Mouse (Mus musculus) hindbrain, embryonic 14.5 days (tissue): ENCODE measurements around the gene Recql. TPM values are rescaled to one million over a fixed set of nuclear protein-coding genes. Genes with fewer than 3 reads are reported as not detected.

ENCODE experiments used
- ATAC-seq: fragments of 200-750 bp; cut with Nextera tagmentation; 2 replicates; pipeline ENCODE4 v1.8.0; 2017; ENCODE audit warnings: moderate number of reproducible peaks, mild to moderate bottlenecking, moderate TSS enrichment, moderate library complexity; ENCODE audit not compliant: low FRiP score
- DNase-seq: peaks from one replicate; pipeline ENCODE4 v3.0.0-alpha.2; 2015; ENCODE audit warnings: low spot score
- H3K27ac ChIP-seq: fragments of 300-500 bp; sonication (generic); 2 replicates; pipeline ENCODE4 v1.5.1; 2014; ENCODE audit warnings: mild to moderate bottlenecking, moderate library complexity
- H3K27me3 ChIP-seq: fragments of 300-500 bp; sonication (generic); 2 replicates; pipeline ENCODE4 v1.6.1; 2014; ENCODE audit warnings: mild to moderate bottlenecking, low read length, mixed read lengths; ENCODE audit not compliant: control insufficient read depth, insufficient read depth
- H3K36me3 ChIP-seq: fragments of 300-500 bp; sonication (generic); replicated peaks from 2 replicates; pipeline ENCODE4 v1.6.1; 2014; ENCODE audit not compliant: control insufficient read depth, insufficient read depth
- H3K4me1 ChIP-seq: fragments of 300-500 bp; sonication (generic); replicated peaks from 2 replicates; pipeline ENCODE4 v1.6.1; 2014; ENCODE audit warnings: antibody characterized with exemption, low read length, mixed read lengths; ENCODE audit not compliant: control insufficient read depth, insufficient read depth
- H3K4me2 ChIP-seq: fragments of 300-500 bp; sonication (generic); replicated peaks from 2 replicates; pipeline ENCODE4 v1.6.1; 2014; ENCODE audit warnings: mild to moderate bottlenecking, moderate library complexity
- H3K4me3 ChIP-seq: fragments of 300-500 bp; sonication (generic); replicated peaks from 2 replicates; pipeline ENCODE4 v1.5.1; 2014; ENCODE audit warnings: mild to moderate bottlenecking, low read length
- H3K9ac ChIP-seq: fragments of 300-500 bp; sonication (generic); 2 replicates; pipeline ENCODE4 v1.6.1; 2014
- H3K9me3 ChIP-seq: fragments of 300-500 bp; sonication (generic); 2 replicates; pipeline ENCODE4 v1.6.1; 2016; ENCODE audit warnings: low read length; ENCODE audit not compliant: control insufficient read depth
- WGBS: fragments of 180-500 bp; shearing (Covaris S2); extraction: QIAGEN DNeasy Blood & Tissue Kit; methylation state at CpG from one replicate; pipeline ENCODE4 v1.1.7; 2014; 5-methylcytosine and 5-hydroxymethylcytosine counted together
- polyA plus RNA-seq: library from polyadenylated mRNA; unstranded; fragments of >200 nt; fragmentation: Nextera tagmentation; extraction: Ambion mirVana; gene quantifications from 2 replicates; pipeline ENCODE4 v1.2.1, GENCODE M21; 2014

The Recql gene
- polyA plus RNA-seq, 1 experiment from 2014 or later = 27.2 TPM

DNA sequence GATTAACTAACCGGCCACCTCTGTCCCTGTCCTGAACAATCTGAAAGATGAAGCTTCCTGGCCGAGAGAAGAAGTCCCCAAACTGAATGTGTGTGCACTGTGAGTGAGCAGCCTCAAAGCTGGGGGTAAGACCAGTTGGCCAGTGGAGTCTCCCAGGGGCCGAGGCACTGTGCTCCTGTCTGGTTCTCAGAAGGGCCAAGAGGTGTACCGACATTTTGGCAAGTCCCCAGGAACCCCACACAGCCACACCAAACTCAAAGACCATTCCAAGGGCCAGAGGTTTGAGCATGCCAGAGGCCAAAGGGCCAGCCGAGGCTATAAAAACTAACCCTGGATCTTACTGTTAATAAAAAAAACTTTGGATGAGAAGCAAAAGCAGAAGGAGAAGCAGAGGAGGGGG lies 72.6 kb downstream of the Recql start:
- H3K9ac ChIP-seq = no peak overlapping the region
- ATAC-seq (no peak), DNase-seq (no peak)
- no peaks in the 10 kb centered on the region for H3K36me3 ChIP-seq
- H3K27ac ChIP-seq = no peak overlapping the region
- no peaks in the 10 kb centered on the region for H3K27me3 ChIP-seq
- H3K4me2 ChIP-seq = no peak overlapping the region
- no peak overlapping the region for H3K4me3 ChIP-seq
- WGBS = 90% methylated on average over 5 of the region's 5 CpGs
- H3K4me1 ChIP-seq = no peaks in the 10 kb centered on the region
- H3K9me3 ChIP-seq = peaks cover 6% of the 10 kb centered on the region; the same call in 1 of the 2 replicates

DNA sequence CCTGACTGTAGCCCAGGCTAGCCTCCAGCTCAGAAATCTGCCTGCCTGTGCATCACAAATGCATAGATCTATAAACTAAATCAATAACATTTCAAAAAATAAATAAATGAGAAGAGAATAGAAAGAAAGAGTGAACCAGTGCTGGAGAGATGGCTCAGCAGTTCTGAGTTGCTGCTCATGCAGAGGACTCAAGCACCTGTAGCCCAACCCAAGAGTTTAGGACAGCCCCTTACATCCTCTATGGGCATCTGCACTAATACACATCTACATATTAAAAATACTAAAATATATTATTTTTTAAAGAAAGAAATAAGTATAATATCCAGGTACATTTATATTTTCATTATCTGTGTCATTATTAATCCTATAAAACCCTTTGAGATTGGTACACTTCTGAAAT lies 81.8 kb downstream of the Recql start:
- Histone ChIP-seq H3K36me3 (no peaks in the 10 kb centered on the region), H3K4me1 (no peaks in the 10 kb centered on the region), H3K4me3 (no peak overlapping the region), H3K9me3 (peaks cover 9% of the 10 kb centered on the region; the same call in 1 of the 2 replicates), H3K9ac (no peak overlapping the region), H3K27ac (no peak overlapping the region), H3K4me2 (no peak overlapping the region), H3K27me3 (no peaks in the 10 kb centered on the region)
- DNase-seq (no peak), ATAC-seq (no peak)

Other genes starting within 250 kb of the Recql start
- gene Slco1a6, start 178.6 kb downstream of the Recql start, polyA plus RNA-seq = 0.23 and 0.55 TPM in 2 replicates
- not detected in 2 replicates for gene Iapp, start 88.7 kb downstream of the Recql start, polyA plus RNA-seq
- 0.40 and 0.75 TPM in 2 replicates for gene Slco1a5, start 64.1 kb downstream of the Recql start, polyA plus RNA-seq
- gene Pyroxd1, start 41.4 kb downstream of the Recql start, polyA plus RNA-seq = 20.3 and 21.1 TPM in 2 replicates
- 82.7 and 84.3 TPM in 2 replicates for gene Golt1b, start 134 bp upstream of the Recql start, polyA plus RNA-seq
- 1.7 and 3.2 TPM in 2 replicates for gene Spx, start 26.4 kb upstream of the Recql start, polyA plus RNA-seq
- gene Gys2, start 86.0 kb upstream of the Recql start, polyA plus RNA-seq = 0.07 TPM in 1 of 2 replicates, not detected in the other
- 483 and 499 TPM in 2 replicates for gene Ldhb, start 120.9 kb upstream of the Recql start, polyA plus RNA-seq
- gene Kcnj8, start 184.5 kb upstream of the Recql start, polyA plus RNA-seq = 12.4 and 12.9 TPM in 2 replicates